10 mouse cellular contexts compared by ENCODE assay signal in the genomic region with DNA sequence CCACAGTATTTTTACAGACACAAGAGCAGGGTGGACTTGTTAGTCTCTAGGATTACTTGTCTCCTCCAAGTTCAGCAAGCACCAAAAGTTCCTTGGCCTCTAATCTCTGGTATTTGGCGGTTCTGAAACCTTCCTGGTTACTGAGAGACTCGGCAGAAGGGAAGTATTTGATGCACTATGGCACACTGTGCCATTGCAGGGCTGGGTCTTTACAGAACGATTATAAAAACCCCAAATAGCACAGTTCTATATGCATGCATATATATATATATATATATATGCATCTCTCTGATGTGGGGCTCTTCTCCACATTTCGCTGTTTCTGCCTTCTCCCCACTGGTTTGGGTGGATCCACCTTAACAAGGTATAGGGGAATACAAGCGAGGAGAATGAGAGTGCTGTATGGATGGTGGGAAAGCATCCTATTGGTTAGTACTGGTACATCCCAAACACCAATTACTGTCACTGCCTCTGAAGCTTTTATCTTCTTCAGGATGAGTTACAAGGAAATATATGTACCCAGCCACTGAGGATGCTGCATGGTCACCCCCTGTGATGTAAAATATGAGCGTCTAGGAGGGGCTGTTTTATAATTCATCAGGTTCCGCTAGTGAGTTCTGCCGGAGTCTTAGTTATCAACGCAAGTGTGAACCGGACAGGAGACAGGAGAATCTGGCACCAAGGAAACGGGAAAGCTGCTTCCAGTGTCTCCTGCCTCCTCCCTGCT.
DNase-seq lines count a peak whose midpoint lies in the region; ATAC-seq and TF ChIP-seq lines count a peak whose summit lies in the region.
"Had no signal": no experiment of that assay in that cellular context is flagged by ENCODE, and none has a peak within 500 bp of the region (broad histone marks: within the 10 kb centered on the region; RNA-seq: fewer than 3 reads in every experiment).

No protein-coding gene starts in this region.

- intact Hi-C loops in heart, adult 2 months (cut with DNase I) = no loop called here

- no peak for TF ChIP-seq EP300 in heart, adult 2 months (IDR thresholded peaks at IDR 0.05; ENCODE audit: insufficient read depth, low read depth, low read length)

- H3K9ac ChIP-seq in hindbrain, embryonic 12.5 days = no peak overlapping the region
- H3K9ac ChIP-seq in midbrain, embryonic 15.5 days = peak overlapping the region; percentile 56
- no peak overlapping the region for H3K9ac ChIP-seq in liver, embryonic 12.5 days
- H3K9ac ChIP-seq in heart, adult 2 months (ENCODE audit: low read depth, low read length) = no peak overlapping the region

- peak; percentile 79 for ATAC-seq in hindbrain, embryonic 12.5 days (ENCODE audit: low FRiP score)
- peak; percentile 95 for ATAC-seq in midbrain, embryonic 15.5 days (replicated peaks)
- ATAC-seq in liver, embryonic 12.5 days = no peak

- peak overlapping the region; percentile 53 for H3K4me2 ChIP-seq in hindbrain, embryonic 12.5 days (replicated peaks)
- peak overlapping the region; percentile 56 for H3K4me2 ChIP-seq in midbrain, embryonic 15.5 days
- no peak overlapping the region for H3K4me2 ChIP-seq in liver, embryonic 12.5 days
- H3K4me2 ChIP-seq: liver, embryonic 11.5 days had no signal

- H3K79me2 ChIP-seq in heart, adult 2 months (replicated peaks; ENCODE audit: control insufficient read depth, insufficient read depth, low read length) = no peaks in the 10 kb centered on the region

- peak overlapping the region; percentile 32 for H3K4me3 ChIP-seq in hindbrain, embryonic 12.5 days
- peak overlapping the region; percentile 52 for H3K4me3 ChIP-seq in midbrain, embryonic 15.5 days
- H3K4me3 ChIP-seq in liver, embryonic 12.5 days = no peak overlapping the region
- no peak overlapping the region for H3K4me3 ChIP-seq in heart, adult 2 months
- H3K4me3 ChIP-seq: myocyte had no signal

- DNase-seq in cerebellum, adult 18-20 months = peak; percentile 55 to 69
- peak; percentile 44 to 61 for DNase-seq in cerebellum, postnatal 14 days
- no peak for DNase-seq in urinary bladder, adult 2 months (ENCODE audit: low spot score)
- no peak for DNase-seq in adrenal gland, adult 18-20 months (ENCODE audit: low spot score in 2 of 2)
- no peak for DNase-seq in heart, adult 2 months

- H3K27ac ChIP-seq in hindbrain, embryonic 12.5 days = 0 out of 2 replicates have a peak overlapping the region, but pooled peaks have one; percentile 24
- peak overlapping the region; percentile 74 for H3K27ac ChIP-seq in midbrain, embryonic 15.5 days
- H3K27ac ChIP-seq in liver, embryonic 12.5 days = no peak overlapping the region
- H3K27ac ChIP-seq in heart, adult 2 months = no peak overlapping the region

- 54% methylated on average over 11 of the region's 11 CpGs for WGBS in hindbrain, embryonic 12.5 days
- 21% methylated on average over 11 of the region's 11 CpGs for WGBS in midbrain, embryonic 15.5 days
- 71% methylated on average over 11 of the region's 11 CpGs for WGBS in liver, embryonic 12.5 days (ENCODE audit: insufficient replicate concordance)
- 69% methylated on average over 11 of the region's 11 CpGs for WGBS in heart, adult 2 months

- TF ChIP-seq CTCF in heart, adult 2 months (IDR thresholded peaks at IDR 0.05) = no peak

- no peak for TF ChIP-seq POLR2A in heart, adult 2 months (IDR thresholded peaks at IDR 0.05; ENCODE audit: insufficient read depth, low read depth, low read length)

- no peaks in the 10 kb centered on the region for H3K36me3 ChIP-seq in hindbrain, embryonic 12.5 days
- no peaks in the 10 kb centered on the region for H3K36me3 ChIP-seq in midbrain, embryonic 15.5 days (replicated peaks)
- no peaks in the 10 kb centered on the region for H3K36me3 ChIP-seq in liver, embryonic 12.5 days
- no peaks in the 10 kb centered on the region for H3K36me3 ChIP-seq in heart, adult 2 months (ENCODE audit: control insufficient read depth, insufficient read depth, low read length)

- H3K9me3 ChIP-seq in hindbrain, embryonic 12.5 days (replicated peaks) = no peaks in the 10 kb centered on the region
- no peaks in the 10 kb centered on the region for H3K9me3 ChIP-seq in midbrain, embryonic 15.5 days
- H3K9me3 ChIP-seq in liver, embryonic 12.5 days (replicated peaks) = no peaks in the 10 kb centered on the region

- peaks cover 3% of the 10 kb centered on the region; the same call in 1 of the 2 replicates for H3K4me1 ChIP-seq in hindbrain, embryonic 12.5 days
- H3K4me1 ChIP-seq in midbrain, embryonic 15.5 days = peaks cover 19% of the 10 kb centered on the region
- no peaks in the 10 kb centered on the region for H3K4me1 ChIP-seq in liver, embryonic 12.5 days
- no peaks in the 10 kb centered on the region for H3K4me1 ChIP-seq in heart, adult 2 months (ENCODE audit: control insufficient read depth, insufficient read depth, low read length)

- no peaks in the 10 kb centered on the region for H3K27me3 ChIP-seq in hindbrain, embryonic 12.5 days
- H3K27me3 ChIP-seq in midbrain, embryonic 15.5 days (replicated peaks) = no peaks in the 10 kb centered on the region
- H3K27me3 ChIP-seq in liver, embryonic 12.5 days (replicated peaks) = no peaks in the 10 kb centered on the region
- H3K27me3 ChIP-seq in heart, adult 2 months (ENCODE audit: control insufficient read depth, insufficient read depth, low read length) = no peaks in the 10 kb centered on the region

Comparison
In these comparisons a context has a peak if more than half of its experiments do, and no peak if none do; other contexts are left out.
1. DNase-seq: peak in cerebellum, adult 18-20 months (2 of 2) and cerebellum, postnatal 14 days (2 of 2); none in urinary bladder, adult 2 months (single experiment), adrenal gland, adult 18-20 months (0 of 2) and heart, adult 2 months (0 of 2).
2. H3K27ac ChIP-seq: peak in hindbrain, embryonic 12.5 days (single experiment) and midbrain, embryonic 15.5 days (single experiment); none in liver, embryonic 12.5 days (single experiment) and heart, adult 2 months (single experiment).
3. H3K4me3 ChIP-seq: peak in hindbrain, embryonic 12.5 days (single experiment) and midbrain, embryonic 15.5 days (single experiment); none in liver, embryonic 12.5 days (single experiment) and heart, adult 2 months (single experiment).